Mouse (Mus musculus) G1E (cell line): ENCODE data around the gene Sdf2l1. TPM values are rescaled to one million over a fixed set of nuclear protein-coding genes. Genes with fewer than 3 reads are reported as not detected.

Experiments
- ATAC-seq: 2 replicates; pipeline ENCODE4 v1.8.0; 2016; ENCODE audit warnings: mild to moderate bottlenecking; ENCODE audit not compliant: insufficient number of reproducible peaks, poor library complexity, low FRiP score, severe bottlenecking; ENCODE audit errors: extremely low read depth
- DNase-seq: peaks from one replicate; pipeline ENCODE4 v3.0.0; 2012; ENCODE audit warnings: low spot score
- H3K27me3 ChIP-seq: 2 replicates; pipeline ENCODE4 v1.6.1; 2012; ENCODE audit warnings: mild to moderate bottlenecking, low read length, inconsistent platforms; ENCODE audit not compliant: insufficient read depth
- H3K36me3 ChIP-seq: replicated peaks from 2 replicates; pipeline ENCODE3; 2012; ENCODE audit warnings: mild to moderate bottlenecking, inconsistent platforms
- H3K4me1 ChIP-seq: 2 replicates; pipeline ENCODE4 v1.6.1; 2012; ENCODE audit warnings: low read depth, low read length, inconsistent platforms, mixed read lengths; ENCODE audit not compliant: insufficient read depth
- H3K4me3 ChIP-seq: 2 replicates; pipeline ENCODE4 v1.5.1; 2012; ENCODE audit warnings: low read depth, mild to moderate bottlenecking, inconsistent platforms, low read length, moderate library complexity, mixed read lengths
- H3K9me3 ChIP-seq: replicated peaks from 2 replicates; pipeline ENCODE4 v1.6.1; 2012; ENCODE audit warnings: inconsistent platforms
- CTCF ChIP-seq: IDR thresholded peaks from 2 replicates; pipeline ENCODE4 v1.5.1; 2012; ENCODE audit warnings: low read depth, low read length, inconsistent platforms, mixed read lengths
- GATA1 ChIP-seq: IDR thresholded peaks from 2 replicates; pipeline ENCODE4 v1.6.1; 2012; ENCODE audit warnings: borderline replicate concordance, low read length, inconsistent platforms, mixed read lengths
- GATA2 ChIP-seq: IDR thresholded peaks from 2 replicates; pipeline ENCODE4 v1.6.1; 2012; ENCODE audit warnings: low read depth, low read length, inconsistent platforms, borderline replicate concordance
- POLR2AphosphoS5 ChIP-seq: IDR thresholded peaks from 2 replicates; pipeline ENCODE4 v1.6.1; 2012; ENCODE audit warnings: low read depth, low read length, inconsistent platforms; ENCODE audit not compliant: insufficient replicate concordance
- TAL1 ChIP-seq: conservative IDR thresholded peaks from 2 replicates; pipeline ENCODE4 v1.6.1; 2012; ENCODE audit warnings: low read depth, low read length, inconsistent platforms, mixed read lengths
- polyA plus RNA-seq: library from polyadenylated mRNA; stranded (reverse); fragments of >175 nt; gene quantifications from 2 replicates; pipeline ENCODE4 v1.2.3, GENCODE M21; 2012
- total RNA-seq, 2 experiments: library from RNA; stranded (forward) in 1 of 2; stranded (reverse) in 1 of 2; fragments of 200-1000 nt in 1 of 2; fragments of >200 nt in 1 of 2; fragmentation: Nextera tagmentation in 1 of 2; gene quantifications; 2 replicates each; pipeline ENCODE4 v1.2.3; 2014 to 2017

Gene Sdf2l1
- total and polyA plus RNA-seq, 3 experiments = 16.5 to 74.7 (median 43.1) TPM

DNA sequence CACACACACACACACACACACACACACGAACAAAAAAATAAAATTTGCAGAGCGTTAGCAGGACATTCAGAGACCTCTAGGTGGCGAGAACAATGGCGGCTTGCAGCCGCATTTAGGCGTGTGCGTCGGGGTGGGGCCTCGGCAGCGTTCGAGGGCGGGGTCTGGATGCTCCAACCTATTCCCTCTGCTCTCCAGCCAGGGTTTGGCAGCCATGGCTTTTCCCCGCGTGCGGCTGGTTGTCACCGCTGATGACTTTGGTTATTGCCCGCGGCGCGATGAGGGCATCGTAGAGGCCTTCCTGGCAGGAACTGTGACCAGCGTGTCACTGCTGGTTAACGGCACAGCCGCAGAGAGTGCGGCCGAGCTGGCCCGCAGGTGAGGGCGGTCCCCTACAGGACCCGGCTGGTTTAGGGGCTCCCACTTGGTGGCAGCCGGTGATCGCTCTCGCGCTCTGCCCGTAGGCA lies 14.6 kb upstream of the Sdf2l1 start, which contains the start of gene Ccdc116:
Ccdc116 (minus strand) TSS at position 458 of the 464 bp plus-strand sequence.
- peak within 1 kb of the TSS; percentile 76 for H3K4me3 ChIP-seq
- TF ChIP-seq POLR2AphosphoS5 (no peak), CTCF (no peak), TAL1 (no peak), GATA1 (no peak), GATA2 (no peak)
- H3K9me3 ChIP-seq = no peaks in the 10 kb centered on the region
- H3K27me3 ChIP-seq = no peaks in the 10 kb centered on the region
- peaks cover 65% of the 10 kb centered on the region for H3K36me3 ChIP-seq
- DNase-seq (peak; percentile 86), ATAC-seq (peak; percentile 69)
- peaks cover 37% of the 10 kb centered on the region for H3K4me1 ChIP-seq

DNA sequence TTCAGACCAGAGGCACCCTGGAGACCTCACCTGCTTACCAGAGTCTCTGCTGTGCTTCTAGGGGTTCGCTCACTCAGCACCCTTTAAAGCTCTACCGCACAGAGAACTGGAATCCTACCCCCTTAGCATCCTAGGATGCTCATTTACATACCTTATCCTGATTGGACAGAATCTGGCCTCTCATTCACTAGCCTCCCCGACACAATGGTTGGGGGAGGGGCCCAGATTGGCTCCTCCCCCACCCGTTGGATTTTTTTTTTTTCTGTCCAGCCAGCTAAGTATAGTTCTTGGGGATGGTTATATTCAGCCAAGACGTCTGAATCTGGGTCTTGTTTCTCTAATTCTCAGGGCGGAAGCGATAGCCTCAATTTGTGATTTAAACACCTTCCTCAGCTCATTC lies 12.2 kb upstream of the Sdf2l1 start, which contains the start of gene Ydjc:
Ydjc (plus strand) TSS at position 283 of the 400 bp plus-strand sequence.
- H3K36me3 ChIP-seq = peaks cover 50% of the 10 kb centered on the region
- DNase-seq (peak; percentile 26), ATAC-seq (no peak)
- no peak within 1 kb of the TSS for H3K4me3 ChIP-seq
- no peaks in the 10 kb centered on the region for H3K9me3 ChIP-seq
- H3K4me1 ChIP-seq = peaks cover 37% of the 10 kb centered on the region
- TF ChIP-seq GATA1 = no peak
- no peaks in the 10 kb centered on the region for H3K27me3 ChIP-seq

DNA sequence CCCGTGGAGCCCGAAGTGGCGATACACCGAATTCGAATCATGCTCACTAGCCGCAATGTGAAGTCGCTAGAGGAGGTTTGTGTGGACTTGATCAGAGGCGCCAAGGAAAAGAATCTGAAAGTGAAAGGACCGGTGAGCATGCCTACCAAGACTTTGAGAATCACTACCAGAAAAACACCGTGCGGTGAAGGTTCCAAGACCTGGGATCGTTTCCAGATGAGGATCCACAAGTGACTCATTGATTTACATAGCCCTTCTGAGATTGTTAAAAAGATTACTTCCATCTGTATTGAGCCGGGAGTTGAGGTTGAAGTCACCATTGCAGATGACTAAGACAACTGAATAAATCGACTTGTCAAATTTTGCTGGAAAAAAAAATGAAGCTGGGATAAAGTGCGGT lies 5.2 kb upstream of the Sdf2l1 start:
- no peak for TF ChIP-seq CTCF
- TF ChIP-seq POLR2AphosphoS5 = no peak
- Histone ChIP-seq H3K36me3 (peaks cover 12% of the 10 kb centered on the region), H3K9me3 (no peaks in the 10 kb centered on the region), H3K4me1 (peaks cover 18% of the 10 kb centered on the region), H3K27me3 (peaks cover 5% of the 10 kb centered on the region), H3K4me3 (no peak overlapping the region)
- ATAC-seq (no peak), DNase-seq (no peak)

DNA sequence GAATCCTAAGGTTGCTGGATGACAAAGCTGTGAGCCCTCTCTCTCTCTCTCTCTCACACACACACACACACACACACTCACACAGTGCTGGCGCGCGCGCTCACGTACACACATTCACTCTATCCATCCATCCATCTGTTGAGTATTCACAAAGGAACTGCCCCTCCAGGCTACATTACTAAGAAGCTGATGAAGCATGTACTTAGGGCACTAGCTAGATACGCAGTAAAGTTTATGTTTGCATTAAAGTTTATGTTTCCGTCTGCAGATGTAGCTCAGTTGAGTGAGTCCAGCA lies 670 bp upstream of the Sdf2l1 start:
- no peak for TF ChIP-seq POLR2AphosphoS5
- no peak for TF ChIP-seq CTCF
- TF ChIP-seq GATA2 = no peak
- TF ChIP-seq TAL1 = no peak
- TF ChIP-seq GATA1 = no peak
- DNase-seq = no peak
- Histone ChIP-seq H3K36me3 (peaks cover 18% of the 10 kb centered on the region), H3K4me1 (peaks cover 28% of the 10 kb centered on the region), H3K4me3 (peak overlapping the region; percentile 95; the same call in 1 of the 2 replicates), H3K27me3 (peaks cover 3% of the 10 kb centered on the region), H3K9me3 (no peaks in the 10 kb centered on the region)
- no peak for ATAC-seq

- ATAC-seq = no peak
- TF ChIP-seq GATA1 (no peak), POLR2AphosphoS5 (no peak)
- peak; percentile 33 for DNase-seq
- Histone ChIP-seq H3K9me3 (no peaks in the 10 kb centered on the region), H3K27me3 (peaks cover 3% of the 10 kb centered on the region), H3K4me1 (peaks cover 28% of the 10 kb centered on the region), H3K36me3 (peaks cover 18% of the 10 kb centered on the region), H3K4me3 (peak overlapping the region; percentile 95)
Observed at GRCm38 (mm10) chr16:17131191-17132088, 743 bp downstream of the Sdf2l1 start.

GRCm38 (mm10) chr16:17127292-17127691 lies 4.9 kb downstream of the Sdf2l1 start:
- TF ChIP-seq GATA2 (no peak), POLR2AphosphoS5 (no peak), TAL1 (no peak)
- peaks cover 9% of the 10 kb centered on the region; the same call in 1 of the 2 replicates for H3K27me3 ChIP-seq
- DNase-seq (peak; percentile 46), ATAC-seq (no peak)
- H3K9me3 ChIP-seq = no peaks in the 10 kb centered on the region
- H3K36me3 ChIP-seq = peaks cover 33% of the 10 kb centered on the region
- no peak overlapping the region for H3K4me3 ChIP-seq
- H3K4me1 ChIP-seq = peaks cover 32% of the 10 kb centered on the region
